Mouse (Mus musculus): ENCODE measurements around the gene Gpr3.

Gpr3 gene

DNA sequence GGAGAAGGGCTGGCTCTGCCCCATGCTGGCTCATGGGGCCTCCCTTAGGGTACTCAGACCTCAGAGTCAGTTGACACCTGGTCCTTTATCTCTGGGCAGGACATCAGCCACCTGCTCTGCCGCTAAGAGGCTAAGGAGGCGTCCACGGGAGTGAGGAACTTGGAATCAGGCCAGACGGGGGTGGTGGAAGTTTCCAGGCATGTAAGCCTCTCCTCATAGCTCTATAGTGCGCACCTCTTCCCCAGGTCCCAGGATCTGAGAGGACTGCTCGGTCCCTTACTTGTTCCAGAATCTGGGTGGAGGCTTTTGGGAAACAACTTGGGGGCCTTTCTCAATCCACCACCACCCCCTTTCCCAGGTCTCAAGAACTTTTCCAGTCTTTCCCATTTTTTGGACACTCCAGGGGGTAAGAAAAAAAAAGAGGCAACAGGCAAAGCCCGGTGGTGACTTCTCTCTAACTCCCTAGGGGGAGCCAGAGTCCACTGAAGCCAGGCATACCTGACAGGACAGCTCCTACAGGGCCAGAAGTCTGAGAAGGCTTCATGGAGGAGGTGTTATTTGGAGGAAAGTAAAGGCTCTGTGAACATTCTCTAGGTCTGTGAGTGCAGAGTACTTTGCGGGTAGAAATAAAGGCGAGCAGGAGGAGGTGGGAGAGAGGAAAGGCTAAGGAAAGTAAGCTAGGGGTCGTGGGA is 21.1 kb upstream of the Gpr3 start:
- no peak for DNase-seq

- no peak for DNase-seq
Measured at GRCm38 (mm10) chr4:133229582-133229981, 17.2 kb upstream of the Gpr3 start.

DNA sequence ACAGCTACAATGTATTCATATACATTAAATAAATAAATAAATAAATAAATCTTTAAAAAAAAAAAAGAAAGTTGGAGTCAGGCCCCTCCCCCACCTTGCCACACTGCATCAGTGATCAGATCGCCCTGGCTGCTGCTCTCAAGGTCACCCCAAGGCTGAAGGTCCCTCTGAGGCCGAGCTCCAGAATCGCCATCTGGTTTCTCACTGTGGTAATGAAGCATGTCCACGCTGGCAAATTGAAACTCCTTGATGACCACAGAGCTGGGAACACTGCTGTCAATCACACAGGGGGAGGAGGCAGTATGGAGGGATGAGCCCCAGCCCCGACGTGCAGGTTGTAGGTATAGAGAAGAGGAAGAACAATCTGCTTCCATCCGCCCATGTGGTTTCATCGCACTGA is 15.3 kb upstream of the Gpr3 start:
- peak; percentile 40 to 65 for DNase-seq

GRCm38 (mm10) chr4:133226073-133226472 is 13.7 kb upstream of the Gpr3 start:
- peak in 1 of 2 experiments; percentile 56 for DNase-seq

DNA sequence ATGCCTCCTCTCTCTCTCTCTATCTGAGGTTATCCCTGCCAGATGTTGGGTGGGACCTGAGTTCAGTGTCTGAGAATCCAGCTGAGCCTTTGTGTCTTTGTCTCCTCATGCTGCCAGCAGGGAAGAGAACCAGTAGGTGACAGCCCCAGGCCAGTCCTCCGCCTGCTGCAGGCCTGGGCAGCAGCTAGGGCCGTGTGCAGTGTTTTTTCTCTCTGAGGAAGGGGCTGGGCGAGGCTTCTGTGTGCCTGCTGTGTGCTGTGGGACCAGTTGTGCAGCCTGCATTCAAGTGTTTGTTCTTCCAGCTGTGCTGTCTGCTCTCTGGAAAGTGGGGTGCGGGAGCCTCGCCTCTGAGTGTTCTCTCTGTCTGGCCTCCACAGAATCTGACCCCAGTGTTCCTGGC is 11.5 kb upstream of the Gpr3 start:
- DNase-seq: no peak

- DNase-seq: no peak
Measured at GRCm38 (mm10) chr4:133221701-133222100, 9.4 kb upstream of the Gpr3 start.

GRCm38 (mm10) chr4:133220656-133221055 is 8.3 kb upstream of the Gpr3 start:
- peak; percentile 37 to 47 for DNase-seq

DNA sequence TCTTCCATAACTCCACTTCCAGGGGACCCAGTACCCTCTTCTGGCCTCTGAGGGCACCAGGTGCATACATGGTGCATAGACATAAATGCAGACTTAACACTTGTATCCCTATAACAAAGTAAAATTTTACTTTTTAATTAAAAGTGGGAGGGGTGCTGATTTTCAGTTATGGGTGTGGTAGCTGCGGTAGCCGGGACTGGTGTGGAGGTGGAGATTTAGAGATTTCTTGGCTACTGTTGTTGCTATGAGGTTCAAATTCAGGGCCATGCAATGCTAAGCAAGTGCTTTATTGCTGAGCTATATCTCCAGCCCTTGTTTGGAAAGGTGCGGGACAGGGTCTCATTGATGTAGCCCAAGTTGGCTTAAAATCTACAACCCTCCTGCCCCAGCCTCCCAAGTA is 6.4 kb upstream of the Gpr3 start:
- DNase-seq: no peak

GRCm38 (mm10) chr4:133217641-133218040 is 5.3 kb upstream of the Gpr3 start:
- peak; percentile 84 to 91 for DNase-seq

DNA sequence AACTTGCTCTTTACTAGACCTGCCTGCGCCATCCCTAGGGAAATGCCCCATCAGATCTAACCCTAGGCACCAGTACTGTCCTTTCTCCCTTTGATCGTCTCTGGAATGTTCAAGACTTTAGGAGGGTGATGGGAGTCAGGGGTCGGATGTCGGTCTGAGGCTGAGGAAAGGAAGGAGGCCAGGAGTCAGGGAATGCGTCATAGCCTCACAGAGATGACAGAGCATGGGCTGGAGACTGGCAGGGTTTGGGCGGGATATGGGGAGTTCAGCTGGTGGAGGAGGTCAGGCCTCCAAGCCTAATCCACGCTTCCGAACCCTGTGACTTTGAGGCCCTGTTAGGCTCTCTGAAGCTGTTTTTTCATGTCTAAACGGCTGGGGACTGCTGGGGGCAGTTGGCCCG is 1.3 kb upstream of the Gpr3 start:
- peak in 1 of 2 experiments; percentile 25 for DNase-seq

DNA sequence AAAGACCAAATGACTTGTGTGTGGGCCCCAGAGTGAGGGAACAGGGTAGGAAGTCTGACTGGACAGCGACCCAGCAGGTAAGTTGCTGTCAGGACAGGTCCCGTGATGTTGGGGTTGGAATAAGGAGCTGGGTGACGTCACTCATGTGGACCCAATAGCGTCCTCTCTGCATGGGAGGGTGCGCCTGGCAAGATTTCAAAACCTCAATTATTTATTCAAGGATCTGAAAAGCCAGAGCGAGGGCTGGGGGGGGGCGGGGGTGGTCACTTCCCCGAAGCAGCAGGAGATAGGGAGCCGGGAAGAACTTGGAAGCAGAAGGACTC is 893 bp upstream of the Gpr3 start:
- peak; percentile 59 to 72 for DNase-seq

GRCm38 (mm10) chr4:133212562-133213267 is 379 bp upstream of the Gpr3 start:
- peak; percentile 92 to 94 for DNase-seq

GRCm38 (mm10) chr4:133210788-133211390 is 1.4 kb downstream of the Gpr3 start:
- DNase-seq: peak in 1 of 2 experiments; percentile 60

- DNase-seq: peak; percentile 75 to 77
Measured at GRCm38 (mm10) chr4:133210023-133210787, 2.1 kb downstream of the Gpr3 start.

DNA sequence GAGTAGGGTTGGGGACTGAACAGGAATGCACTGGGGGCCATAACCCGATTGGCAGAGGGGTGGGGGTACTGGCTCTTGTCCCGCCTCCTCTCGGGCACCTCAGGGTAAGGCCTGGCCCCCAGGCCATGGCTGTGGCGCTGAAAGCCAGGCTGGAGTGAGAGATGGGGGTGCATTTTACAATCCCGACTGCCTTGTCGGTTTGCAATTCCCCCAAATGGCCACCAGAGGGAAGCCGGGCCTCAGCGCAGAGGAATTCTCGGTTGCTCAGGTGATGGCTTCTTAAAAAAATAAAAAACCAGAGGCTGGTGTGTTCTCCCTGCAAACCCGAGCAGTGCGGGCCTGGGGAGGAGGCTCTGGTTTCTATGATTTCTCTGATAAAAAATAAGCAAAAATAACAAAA is 3.0 kb downstream of the Gpr3 start:
- peak; percentile 78 to 82 for DNase-seq

- DNase-seq: no peak
Measured at GRCm38 (mm10) chr4:133204379-133204778, 8.0 kb downstream of the Gpr3 start.

GRCm38 (mm10) chr4:133203591-133203990 is 8.7 kb downstream of the Gpr3 start:
- no peak for DNase-seq

- DNase-seq: no peak
Measured at GRCm38 (mm10) chr4:133202254-133202653, 10.1 kb downstream of the Gpr3 start.

DNA sequence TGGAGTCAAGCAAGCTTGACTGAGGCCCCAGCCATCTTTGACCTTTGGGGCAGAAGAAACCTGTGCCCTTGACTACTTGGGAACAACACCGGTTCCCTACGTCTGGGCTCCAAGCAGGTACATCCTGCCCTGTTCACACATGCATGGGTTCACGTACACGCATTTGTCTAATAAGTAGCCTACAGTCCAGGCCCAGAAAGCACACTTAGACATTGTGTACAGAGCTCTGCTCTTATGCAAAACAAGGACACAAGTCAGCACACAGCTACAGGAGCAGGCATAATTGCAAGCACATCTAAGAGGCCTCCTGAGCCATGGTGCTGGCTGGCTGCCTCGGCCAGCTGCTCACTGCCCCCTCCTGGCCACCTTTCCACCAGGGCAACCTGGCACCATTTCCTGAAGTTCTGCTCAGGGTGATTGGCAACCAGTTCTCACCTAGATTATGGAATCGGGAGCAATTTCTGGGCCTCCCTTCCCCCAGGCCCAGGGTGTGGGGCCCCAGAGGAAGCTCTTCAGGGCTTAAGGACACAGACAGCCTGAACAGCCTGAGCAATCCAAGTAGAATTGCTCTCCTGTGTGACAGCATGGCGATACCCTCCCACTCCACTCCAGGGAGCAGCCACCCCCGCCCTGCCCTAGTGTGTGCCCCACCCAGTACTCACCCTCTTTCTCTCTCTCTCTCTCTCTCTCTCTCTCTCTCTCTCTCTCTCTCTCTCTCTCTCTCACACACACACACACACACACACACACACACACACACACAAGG is 11.1 kb downstream of the Gpr3 start:
- peak; percentile 89 to 90 for DNase-seq

DNA sequence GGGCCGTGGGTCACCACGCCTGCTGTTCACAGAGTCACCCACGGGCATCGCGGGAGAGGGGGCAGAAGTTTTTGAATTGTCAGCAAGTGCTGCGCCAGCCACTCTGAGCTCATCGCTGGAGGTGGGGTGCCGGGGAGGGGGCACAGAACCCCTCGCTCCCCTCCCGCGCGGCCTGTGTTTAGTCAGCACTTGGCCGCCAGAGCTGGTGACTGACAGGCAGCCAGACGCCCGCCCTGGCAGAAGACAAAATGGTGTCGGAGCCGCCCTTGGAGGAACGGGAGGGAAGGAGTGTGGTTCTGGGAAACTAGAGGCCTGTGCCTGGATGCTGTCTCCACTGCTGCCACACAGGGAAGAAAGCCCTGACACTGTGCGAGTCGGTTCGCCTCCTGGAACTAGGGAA is 12.0 kb downstream of the Gpr3 start:
- DNase-seq: peak; percentile 67 to 70

DNA sequence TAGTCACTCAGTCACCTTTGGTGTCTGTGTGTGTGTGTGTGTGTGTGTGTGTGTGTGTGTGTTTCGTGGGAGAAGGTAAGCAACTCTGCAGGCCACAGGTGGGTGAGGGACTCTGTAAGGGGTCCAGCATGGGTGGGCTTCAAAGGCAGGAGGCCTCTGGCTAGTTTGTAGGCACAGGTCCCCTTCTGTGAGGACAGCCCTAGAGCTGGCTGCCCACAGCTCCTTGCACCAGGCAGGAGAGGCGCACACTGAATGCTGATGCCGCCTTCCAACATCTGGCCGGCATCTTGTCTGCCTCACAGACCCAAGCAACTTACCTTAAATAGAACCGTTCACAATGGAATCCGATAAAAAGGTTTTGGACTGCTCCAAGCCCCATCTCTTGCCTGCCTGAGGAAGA is 12.6 kb downstream of the Gpr3 start:
- no peak for DNase-seq

DNA sequence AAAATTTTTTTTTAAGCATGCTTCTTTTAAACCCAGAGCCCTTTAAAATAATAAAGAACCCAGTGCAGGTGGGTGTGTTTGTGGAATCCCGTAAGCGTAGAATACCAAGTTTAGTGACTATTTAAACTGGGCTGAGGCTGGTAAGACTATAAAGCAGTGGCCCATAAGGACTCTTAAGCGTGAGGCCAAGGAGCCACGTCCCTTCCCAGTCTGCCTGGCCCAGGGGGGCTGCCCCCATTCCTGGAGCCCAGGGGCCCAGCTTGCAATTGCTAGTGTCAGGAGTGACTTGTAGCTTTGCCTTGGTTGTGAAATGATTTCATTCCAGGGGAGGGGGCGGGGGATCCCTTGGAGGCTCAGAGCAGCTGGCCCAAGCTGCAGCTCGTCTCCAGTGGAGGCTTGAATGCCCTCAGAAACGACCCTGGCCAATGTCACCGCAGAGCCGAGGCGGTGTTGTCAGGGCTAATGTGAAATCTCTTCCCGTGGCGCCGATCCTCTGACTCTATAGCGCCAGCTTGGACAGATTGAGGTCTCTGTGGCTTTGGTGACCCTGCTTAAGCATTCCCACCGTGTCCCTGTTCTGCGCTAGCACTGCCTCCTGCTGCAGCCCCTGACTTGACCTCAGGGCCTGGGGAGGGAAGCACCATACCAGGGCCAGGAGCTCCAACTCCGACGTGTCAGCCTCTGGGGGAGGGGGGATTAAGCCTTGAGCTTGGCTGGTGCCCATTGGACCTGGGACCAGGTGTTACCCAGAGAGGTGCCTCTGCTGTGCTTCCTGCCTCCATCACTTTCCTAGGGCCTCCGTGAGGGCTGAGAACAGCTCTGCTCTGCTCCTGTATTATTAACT is 13.8 kb downstream of the Gpr3 start:
- DNase-seq: peak; percentile 42 to 48
